Mouse (Mus musculus) embryonic facial prominence, embryonic 14.5 days (tissue): ENCODE measurements around the gene Dnajc12. TPM values are rescaled to one million over a fixed set of nuclear protein-coding genes. Genes with fewer than 3 reads are reported as not detected.
A peak's percentile ranks its signal among the peaks of the same experiment; 100 is the strongest.

Experiments used
- ATAC-seq: fragments of 200-750 bp; cut with Nextera tagmentation; 2 replicates; pipeline ENCODE4 v1.8.0; 2017; ENCODE audit warnings: low read depth, moderate number of reproducible peaks, moderate TSS enrichment
- DNase-seq: peaks from one replicate; pipeline ENCODE4 v3.0.0-alpha.2; 2015; ENCODE audit warnings: low spot score
- H3K27ac ChIP-seq: fragments of 300-500 bp; sonication (generic); replicated peaks from 2 replicates; pipeline ENCODE4 v1.5.1; 2014; ENCODE audit warnings: low read depth, mild to moderate bottlenecking, low read length, moderate library complexity
- H3K27me3 ChIP-seq: fragments of 300-500 bp; sonication (generic); replicated peaks from 2 replicates; pipeline ENCODE4 v1.6.1; 2014; ENCODE audit warnings: low read length; ENCODE audit not compliant: control insufficient read depth, insufficient read depth
- H3K36me3 ChIP-seq: fragments of 300-500 bp; sonication (generic); 2 replicates; pipeline ENCODE4 v1.6.1; 2014; ENCODE audit warnings: low read length, mixed read lengths; ENCODE audit not compliant: control insufficient read depth, insufficient read depth
- H3K4me1 ChIP-seq: fragments of 300-500 bp; sonication (generic); 2 replicates; pipeline ENCODE4 v1.6.1; 2014; ENCODE audit warnings: antibody characterized with exemption, low read length; ENCODE audit not compliant: control insufficient read depth, insufficient read depth
- H3K4me2 ChIP-seq: fragments of 300-500 bp; sonication (generic); 2 replicates; pipeline ENCODE4 v1.6.1; 2014; ENCODE audit warnings: low read depth, mild to moderate bottlenecking, low read length, moderate library complexity, mixed read lengths
- H3K4me3 ChIP-seq: fragments of 300-500 bp; sonication (generic); 2 replicates; pipeline ENCODE4 v1.5.1; 2014; ENCODE audit warnings: low read depth, mild to moderate bottlenecking, low read length
- H3K9ac ChIP-seq: fragments of 300-500 bp; sonication (generic); 2 replicates; pipeline ENCODE4 v1.6.1; 2014; ENCODE audit warnings: low read depth, mild to moderate bottlenecking, low read length, moderate library complexity, mixed read lengths
- H3K9me3 ChIP-seq: fragments of 300-500 bp; sonication (generic); 2 replicates; pipeline ENCODE4 v1.6.1; 2016; ENCODE audit warnings: low read length; ENCODE audit not compliant: control insufficient read depth
- WGBS: fragments of 180-500 bp; shearing (Covaris S2); extraction: QIAGEN DNeasy Blood & Tissue Kit; methylation state at CpG from one replicate; pipeline ENCODE4 v1.1.7; 2014; 5-methylcytosine and 5-hydroxymethylcytosine counted together
- polyA plus RNA-seq: library from polyadenylated mRNA; unstranded; fragments of >200 nt; fragmentation: Nextera tagmentation; extraction: Ambion mirVana; gene quantifications from 2 replicates; pipeline ENCODE4 v1.2.1, GENCODE M21; 2014

Dnajc12 gene
- 8.3 and 10.1 TPM in 2 replicates for polyA plus RNA-seq

GRCm38 (mm10) chr10:63382372-63383279, at the start of gene Dnajc12:
Gene Dnajc12 (plus strand): TSS chr10:63382443.
- under 1% methylated on average over 28 of the region's 28 CpGs for WGBS
- H3K27ac ChIP-seq: peak within 1 kb of the TSS; percentile 8; the same call in 1 of the 2 replicates

GRCm38 (mm10) chr10:63336901-63337300, 45.3 kb upstream of the Dnajc12 start:
- WGBS: 62% methylated on average over 13 of the region's 13 CpGs
- no peak for DNase-seq

More at GRCm38 (mm10) chr10:63382372-63383279, at the start of gene Dnajc12:
- H3K27me3 ChIP-seq: 0 out of 2 replicates have a peak, but pooled peaks cover 4% of the 10 kb centered on the region
- no peaks in the 10 kb centered on the region for H3K9me3 ChIP-seq
- H3K4me3 ChIP-seq: peak within 1 kb of the TSS; percentile 56
- H3K4me1 ChIP-seq: peaks cover 5% of the 10 kb centered on the region; the same call in 1 of the 2 replicates
- H3K9ac ChIP-seq: peak within 1 kb of the TSS; percentile 69
- H3K4me2 ChIP-seq: peak within 1 kb of the TSS; percentile 96
- DNase-seq (peak; percentile 99), ATAC-seq (peak; percentile 97)
- no peaks in the 10 kb centered on the region for H3K36me3 ChIP-seq

GRCm38 (mm10) chr10:63337326-63337725, 44.9 kb upstream of the Dnajc12 start:
- Histone ChIP-seq H3K27me3 (no peaks in the 10 kb centered on the region), H3K4me3 (peak overlapping the region; percentile 81), H3K4me2 (peak overlapping the region; percentile 71), H3K36me3 (peaks cover 26% of the 10 kb centered on the region), H3K27ac (no peak overlapping the region), H3K9me3 (no peaks in the 10 kb centered on the region), H3K9ac (peak overlapping the region; percentile 98), H3K4me1 (peaks cover 11% of the 10 kb centered on the region)
- DNase-seq: no peak
- ATAC-seq: no peak
- WGBS: 20% methylated on average over 5 of the region's 5 CpGs

More at GRCm38 (mm10) chr10:63336901-63337300, 45.3 kb upstream of the Dnajc12 start:
- Histone ChIP-seq H3K9me3 (no peaks in the 10 kb centered on the region), H3K4me2 (peak overlapping the region; percentile 71), H3K4me3 (peak overlapping the region; percentile 81), H3K9ac (peak overlapping the region; percentile 98; the same call in 1 of the 2 replicates), H3K27ac (no peak overlapping the region), H3K27me3 (no peaks in the 10 kb centered on the region), H3K4me1 (peaks cover 11% of the 10 kb centered on the region), H3K36me3 (peaks cover 26% of the 10 kb centered on the region)
- no peak for ATAC-seq

- Histone ChIP-seq H3K9me3 (no peaks in the 10 kb centered on the region), H3K4me1 (peaks cover 11% of the 10 kb centered on the region), H3K4me2 (peak overlapping the region; percentile 71), H3K4me3 (peak overlapping the region; percentile 81), H3K27me3 (no peaks in the 10 kb centered on the region), H3K36me3 (peaks cover 19% of the 10 kb centered on the region), H3K9ac (peak overlapping the region; percentile 98), H3K27ac (peak overlapping the region; percentile 94)
- DNase-seq (peak; percentile 77), ATAC-seq (peak; percentile 82)
- WGBS: 2% methylated on average over 31 of the region's 113 CpGs
Observed at GRCm38 (mm10) chr10:63337951-63338836, 44.0 kb upstream of the Dnajc12 start.

GRCm38 (mm10) chr10:63338914-63339643, 43.2 kb upstream of the Dnajc12 start:
- peaks cover 10% of the 10 kb centered on the region for H3K36me3 ChIP-seq

GRCm38 (mm10) chr10:63341351-63341750, 40.9 kb upstream of the Dnajc12 start:
- H3K4me2 ChIP-seq: no peak overlapping the region
- H3K9ac ChIP-seq: no peak overlapping the region
- H3K9me3 ChIP-seq: no peaks in the 10 kb centered on the region
- ATAC-seq: no peak
- no peak overlapping the region for H3K4me3 ChIP-seq
- no peak for DNase-seq
- no peaks in the 10 kb centered on the region; the same call in 1 of the 2 replicates for H3K36me3 ChIP-seq
- H3K27ac ChIP-seq: no peak overlapping the region
- peaks cover 11% of the 10 kb centered on the region for H3K4me1 ChIP-seq
- WGBS: 79% methylated on average over 2 of the region's 2 CpGs
- H3K27me3 ChIP-seq: no peaks in the 10 kb centered on the region

More at GRCm38 (mm10) chr10:63338914-63339643, 43.2 kb upstream of the Dnajc12 start:
- H3K9me3 ChIP-seq: no peaks in the 10 kb centered on the region
- DNase-seq (peak; percentile 96), ATAC-seq (peak; percentile 95)
- H3K4me3 ChIP-seq: peak overlapping the region; percentile 81
- peak overlapping the region; percentile 98 for H3K9ac ChIP-seq
- WGBS: 2% methylated on average over 20 of the region's 74 CpGs
- H3K27me3 ChIP-seq: no peaks in the 10 kb centered on the region
- H3K27ac ChIP-seq: peak overlapping the region; percentile 94
- peaks cover 11% of the 10 kb centered on the region for H3K4me1 ChIP-seq
- H3K4me2 ChIP-seq: peak overlapping the region; percentile 71

- DNase-seq (no peak), ATAC-seq (no peak)
- Histone ChIP-seq H3K4me2 (no peak overlapping the region), H3K9me3 (no peaks in the 10 kb centered on the region), H3K27me3 (no peaks in the 10 kb centered on the region), H3K9ac (no peak overlapping the region), H3K36me3 (no peaks in the 10 kb centered on the region), H3K4me1 (no peaks in the 10 kb centered on the region), H3K4me3 (no peak overlapping the region), H3K27ac (no peak overlapping the region)
- 87% methylated on average over 3 of the region's 3 CpGs for WGBS
Observed at GRCm38 (mm10) chr10:63344751-63345150, 37.5 kb upstream of the Dnajc12 start.
